Mouse (Mus musculus) A20 (cell line): ENCODE results near the gene Tex21.
A peak's percentile ranks its signal among the peaks of the same experiment; 100 is the strongest.
"Not testable (repeated sequence)": the region's sequence is repeated elsewhere in the genome, so short reads cannot be mapped to it uniquely, and the experiment has no call there.

Source experiments
- DNase-seq: peaks from one replicate; pipeline ENCODE4 v3.0.0-alpha.2; 2011; ENCODE audit warnings: low read depth, low spot score

Gene Tex21

GRCm38 (mm10) chr12:76256114-76256843, 9.7 kb upstream of the Tex21 start:
- DNase-seq: peak; percentile 67

GRCm38 (mm10) chr12:76255499-76255875, 8.9 kb upstream of the Tex21 start:
- no peak for DNase-seq

GRCm38 (mm10) chr12:76254725-76255498, 8.4 kb upstream of the Tex21 start, which contains the start of gene Mthfd1:
Gene Mthfd1, plus strand, starts transcription at chr12:76255298.
- DNase-seq: peak; percentile 97

GRCm38 (mm10) chr12:76253991-76254390, 7.4 kb upstream of the Tex21 start:
- DNase-seq: no peak

- DNase-seq: no peak
Measured at GRCm38 (mm10) chr12:76253591-76253990, 7.0 kb upstream of the Tex21 start.

GRCm38 (mm10) chr12:76253090-76253489, 6.5 kb upstream of the Tex21 start:
- no peak for DNase-seq

GRCm38 (mm10) chr12:76244981-76245380, 1.6 kb downstream of the Tex21 start:
- no peak for DNase-seq

- DNase-seq: no peak
Measured at GRCm38 (mm10) chr12:76241833-76242232, 4.7 kb downstream of the Tex21 start.

GRCm38 (mm10) chr12:76241084-76241483, 5.5 kb downstream of the Tex21 start:
- no peak for DNase-seq

- no peak for DNase-seq
Measured at GRCm38 (mm10) chr12:76240670-76241069, 5.9 kb downstream of the Tex21 start.

GRCm38 (mm10) chr12:76239839-76240571, 6.5 kb downstream of the Tex21 start:
- DNase-seq: no peak

- DNase-seq: no peak
Measured at GRCm38 (mm10) chr12:76239145-76239838, 7.3 kb downstream of the Tex21 start.

- no peak for DNase-seq
Measured at GRCm38 (mm10) chr12:76235253-76235652, 11.3 kb downstream of the Tex21 start.

GRCm38 (mm10) chr12:76230644-76231043, 15.9 kb downstream of the Tex21 start:
- no peak for DNase-seq

- DNase-seq: not testable (repeated sequence)
Measured at GRCm38 (mm10) chr12:76222104-76222503, 24.4 kb downstream of the Tex21 start.

GRCm38 (mm10) chr12:76216716-76217115, 29.8 kb downstream of the Tex21 start:
- DNase-seq: no peak

- DNase-seq: no peak
Measured at GRCm38 (mm10) chr12:76215121-76215520, 31.4 kb downstream of the Tex21 start.

GRCm38 (mm10) chr12:76209429-76209974, 37.0 kb downstream of the Tex21 start:
- DNase-seq: no peak

GRCm38 (mm10) chr12:76200326-76200725, 46.2 kb downstream of the Tex21 start:
- peak; percentile 21 for DNase-seq

- DNase-seq: no peak
Measured at GRCm38 (mm10) chr12:76197071-76197470, 49.5 kb downstream of the Tex21 start.

GRCm38 (mm10) chr12:76196709-76197054, 49.9 kb downstream of the Tex21 start:
- DNase-seq: peak; percentile 78
